Mouse (Mus musculus) frontal cortex, postnatal 25 days (tissue): ENCODE results near the gene Vmn1r126.
"Not testable (repeated sequence)": the region's sequence is repeated elsewhere in the genome, so short reads cannot be mapped to it uniquely, and the experiment has no call there.

Experiments used
- DNase-seq, 2 experiments: peaks; one replicate each; pipeline ENCODE4 v3.0.0; 2022; ENCODE audit warnings: low spot score in 2 of 2

Vmn1r126 gene

GRCm38 (mm10) chr7:21301367-21301766 is at the start of gene Vmn1r126:
Gene Vmn1r126 (minus strand): TSS chr7:21301467.
- not testable (repeated sequence) for DNase-seq

- DNase-seq = not testable (repeated sequence)
Measured at GRCm38 (mm10) chr7:21349073-21349472, 47.8 kb upstream of the Vmn1r126 start, which contains the start of gene Vmn1r128. Gene Vmn1r128 (plus strand): TSS chr7:21349373.

- DNase-seq = not testable (repeated sequence)
Measured at GRCm38 (mm10) chr7:21319761-21320160, 18.5 kb upstream of the Vmn1r126 start, which contains the start of gene Vmn1r127. Gene Vmn1r127 (minus strand): TSS chr7:21319861.

GRCm38 (mm10) chr7:21271879-21272278 is 29.4 kb downstream of the Vmn1r126 start, which contains the start of gene Vmn1r125:
Gene Vmn1r125 (plus strand): TSS chr7:21272179.
- not testable (repeated sequence) for DNase-seq

- not testable (repeated sequence) for DNase-seq
Measured at GRCm38 (mm10) chr7:21260517-21260916, 40.8 kb downstream of the Vmn1r126 start, which contains the start of gene Vmn1r124. Gene Vmn1r124 (minus strand): TSS chr7:21260617.
